Mouse (Mus musculus) midbrain, embryonic 14.5 days (tissue): Measurements from ENCODE around the gene Serinc4. TPM values are rescaled to one million over a fixed set of nuclear protein-coding genes. Genes with fewer than 3 reads are reported as not detected.

Source experiments
- ATAC-seq: fragments of 200-750 bp; cut with Nextera tagmentation; 2 replicates; pipeline ENCODE4 v1.8.0; 2017; ENCODE audit warnings: moderate number of reproducible peaks, moderate library complexity; ENCODE audit not compliant: low FRiP score, low TSS enrichment
- DNase-seq: peaks from one replicate; pipeline ENCODE4 v3.0.0-alpha.2; 2015
- H3K27ac ChIP-seq: fragments of 300-500 bp; sonication (generic); replicated peaks from 2 replicates; pipeline ENCODE4 v1.5.1; 2014; ENCODE audit warnings: mild to moderate bottlenecking, low read depth, low read length, moderate library complexity
- H3K27me3 ChIP-seq: fragments of 300-500 bp; sonication (generic); 2 replicates; pipeline ENCODE4 v1.6.1; 2014; ENCODE audit warnings: low read length, control low read depth, mixed read lengths; ENCODE audit not compliant: control insufficient read depth, insufficient read depth
- H3K36me3 ChIP-seq: fragments of 300-500 bp; sonication (generic); 2 replicates; pipeline ENCODE4 v1.6.1; 2014; ENCODE audit warnings: low read length, control low read depth; ENCODE audit not compliant: control insufficient read depth, insufficient read depth
- H3K4me1 ChIP-seq: fragments of 300-500 bp; sonication (generic); 2 replicates; pipeline ENCODE4 v1.6.1; 2014; ENCODE audit warnings: mild to moderate bottlenecking, antibody characterized with exemption, low read length, control low read depth; ENCODE audit not compliant: control insufficient read depth, insufficient read depth
- H3K4me2 ChIP-seq: fragments of 300-500 bp; sonication (generic); 2 replicates; pipeline ENCODE4 v1.6.1; 2014; ENCODE audit warnings: mild to moderate bottlenecking, low read length, moderate library complexity
- H3K4me3 ChIP-seq: fragments of 300-500 bp; sonication (generic); replicated peaks from 2 replicates; pipeline ENCODE4 v1.5.1; 2014; ENCODE audit warnings: low read depth, low read length
- H3K9ac ChIP-seq: fragments of 300-500 bp; sonication (generic); replicated peaks from 2 replicates; pipeline ENCODE4 v1.6.1; 2014; ENCODE audit warnings: mild to moderate bottlenecking, low read length, moderate library complexity
- H3K9me3 ChIP-seq: fragments of 300-500 bp; sonication (generic); 2 replicates; pipeline ENCODE4 v1.6.1; 2016; ENCODE audit warnings: low read length, control low read depth, mixed read lengths; ENCODE audit not compliant: control insufficient read depth
- WGBS: fragments of 180-500 bp; shearing (Covaris S2); extraction: QIAGEN DNeasy Blood & Tissue Kit; methylation state at CpG from one replicate; pipeline ENCODE4 v1.1.7; 2014; 5-methylcytosine and 5-hydroxymethylcytosine counted together
- polyA plus RNA-seq: library from polyadenylated mRNA; unstranded; fragments of >200 nt; fragmentation: Nextera tagmentation; extraction: Ambion mirVana; gene quantifications from 2 replicates; pipeline ENCODE4 v1.2.1, GENCODE M21; 2014

The Serinc4 gene
- polyA plus RNA-seq, 1 experiment from 2014 or later: 1.8 TPM

DNA sequence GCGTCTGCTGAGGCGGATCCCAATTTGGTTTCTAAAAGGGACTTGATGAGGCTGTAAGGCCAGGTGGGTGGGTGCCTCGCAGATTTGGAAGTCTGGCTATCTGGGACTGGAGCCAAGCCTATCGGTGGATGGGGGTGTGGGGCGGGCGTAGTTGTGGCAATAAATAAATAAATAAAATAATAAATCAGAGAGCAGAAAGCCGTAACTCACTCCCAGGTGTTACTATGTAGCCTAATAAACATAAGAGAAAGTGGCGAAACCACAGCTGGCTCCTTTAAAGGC, 13.6 kb downstream of the Serinc4 start:
- no peak for ATAC-seq
- H3K9me3 ChIP-seq: no peaks in the 10 kb centered on the region
- WGBS: 23% methylated on average over 8 of the region's 8 CpGs
- H3K4me3 ChIP-seq: no peak overlapping the region
- DNase-seq: no peak
- H3K4me1 ChIP-seq: peaks cover 10% of the 10 kb centered on the region; the same call in 1 of the 2 replicates
- peak overlapping the region; percentile 48 for H3K4me2 ChIP-seq
- peaks cover 19% of the 10 kb centered on the region for H3K36me3 ChIP-seq
- peaks cover 25% of the 10 kb centered on the region for H3K27me3 ChIP-seq
- H3K27ac ChIP-seq: no peak overlapping the region
- no peak overlapping the region for H3K9ac ChIP-seq

DNA sequence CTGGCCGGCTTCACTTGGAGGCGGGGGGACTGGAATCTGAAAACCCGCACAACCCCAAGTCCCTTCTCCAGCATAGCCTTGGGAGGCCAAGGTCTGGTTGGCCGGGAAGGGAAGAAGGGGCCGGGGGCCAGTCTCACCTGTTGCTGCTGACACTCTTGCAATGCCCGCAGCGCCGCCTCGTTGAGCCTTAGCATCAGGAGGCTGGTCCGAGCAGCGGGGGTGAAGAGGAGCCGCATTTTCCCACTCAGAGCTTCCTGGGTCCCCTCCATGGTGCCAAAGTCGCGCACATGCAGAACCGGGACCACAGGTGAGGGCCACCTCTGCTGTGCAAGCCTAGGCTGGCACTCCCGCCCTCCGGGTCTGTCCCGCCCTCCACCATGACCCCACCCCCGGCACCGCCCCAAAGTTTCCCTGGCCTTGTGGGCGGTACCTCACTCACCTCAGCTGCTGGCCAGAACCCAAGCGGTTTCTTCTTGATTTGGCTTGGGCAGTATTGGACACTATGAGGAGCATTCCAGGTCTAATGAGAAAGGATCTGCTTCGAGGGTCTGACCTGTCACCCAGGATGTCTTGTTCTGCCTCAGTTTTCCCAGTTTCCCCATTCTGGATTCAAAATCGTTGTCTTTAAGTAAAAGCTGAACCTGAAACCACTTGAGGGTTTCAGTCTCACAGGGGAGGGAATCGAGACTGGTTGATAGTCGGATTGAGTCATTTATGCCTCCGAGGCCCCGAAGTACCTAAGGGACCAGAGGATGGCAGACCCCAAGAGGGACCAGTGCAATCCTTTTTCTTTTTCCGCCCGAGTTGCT, 14.1 kb downstream of the Serinc4 start:
- no peak for DNase-seq
- Histone ChIP-seq H3K4me3 (peak overlapping the region; percentile 22), H3K36me3 (peaks cover 25% of the 10 kb centered on the region), H3K27me3 (peaks cover 25% of the 10 kb centered on the region), H3K9ac (peak overlapping the region; percentile 12; the same call in 1 of the 2 replicates), H3K4me2 (peak overlapping the region; percentile 48), H3K9me3 (no peaks in the 10 kb centered on the region), H3K4me1 (peaks cover 10% of the 10 kb centered on the region; the same call in 1 of the 2 replicates), H3K27ac (no peak overlapping the region)
- 2% methylated on average over 30 of the region's 30 CpGs for whole genome bisulfite sequencing
- peak; percentile 20; the same call in 1 of the 2 replicates for ATAC-seq

DNA sequence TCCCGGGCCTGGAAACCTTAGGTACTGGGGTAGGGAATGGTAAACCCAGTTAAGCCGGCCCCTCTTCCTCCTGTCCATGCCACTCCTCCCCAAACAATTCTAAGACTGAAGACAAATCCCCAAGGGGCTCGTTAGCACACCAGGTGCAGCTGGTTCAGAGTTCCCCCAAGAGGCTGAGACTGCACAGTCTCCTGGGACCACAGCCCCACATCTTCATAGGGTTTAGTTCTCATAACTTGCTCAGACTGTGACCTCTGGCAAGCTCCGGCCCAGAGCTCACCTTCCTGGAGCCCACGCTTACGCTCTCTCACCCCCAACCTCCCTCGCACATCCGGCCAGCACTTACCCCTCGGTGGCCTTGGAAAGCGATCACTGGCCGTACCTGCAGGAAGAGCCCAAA, 14.8 kb downstream of the Serinc4 start:
- no peak overlapping the region for H3K27ac ChIP-seq
- H3K4me1 ChIP-seq: peaks cover 10% of the 10 kb centered on the region; the same call in 1 of the 2 replicates
- H3K4me2 ChIP-seq: peak overlapping the region; percentile 48
- no peaks in the 10 kb centered on the region for H3K9me3 ChIP-seq
- ATAC-seq (0 out of 2 replicates have a peak, but pooled peaks have one; percentile 24), DNase-seq (no peak)
- H3K9ac ChIP-seq: no peak overlapping the region; the same call in 1 of the 2 replicates
- WGBS: 10% methylated on average over 11 of the region's 11 CpGs
- H3K4me3 ChIP-seq: peak overlapping the region; percentile 22; the same call in 1 of the 2 replicates
- peaks cover 25% of the 10 kb centered on the region for H3K27me3 ChIP-seq
- peaks cover 31% of the 10 kb centered on the region for H3K36me3 ChIP-seq

DNA sequence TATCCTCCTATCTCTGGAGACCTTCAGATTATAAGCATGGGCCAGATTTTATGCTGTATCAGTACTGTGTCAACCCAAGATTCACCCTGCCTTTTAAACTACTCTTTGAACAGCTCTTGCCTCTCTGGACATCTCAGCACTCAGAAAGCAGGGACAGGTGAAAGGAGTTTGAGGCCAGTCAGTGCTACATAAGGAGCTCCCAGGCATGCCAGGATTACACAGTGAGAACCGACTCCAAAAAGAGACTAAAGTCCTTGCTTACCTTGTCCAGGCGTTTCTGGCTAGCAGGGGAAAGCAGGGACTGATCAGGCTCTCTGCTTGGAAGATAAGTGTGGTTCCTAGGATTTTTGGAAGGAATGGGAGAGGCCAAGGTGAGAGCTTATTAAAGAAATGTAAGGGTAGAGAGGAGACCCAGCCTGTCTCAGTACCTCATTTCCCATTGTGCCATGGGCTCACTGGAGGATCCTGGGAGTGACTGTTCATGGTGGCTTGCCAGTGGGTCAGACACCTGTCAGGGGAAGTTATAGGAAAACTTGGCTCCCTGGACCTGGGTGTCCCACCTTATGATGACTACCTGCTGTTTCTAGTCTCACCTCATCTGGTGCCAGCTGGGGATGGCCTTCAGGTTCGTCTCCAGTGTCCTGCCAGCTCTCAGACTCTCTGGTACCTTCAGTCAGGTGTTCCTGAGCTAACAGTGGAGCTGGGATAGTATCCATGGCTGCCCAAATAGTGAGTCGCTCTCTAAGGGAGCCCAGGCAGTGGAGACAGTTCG, 15.6 kb downstream of the Serinc4 start:
- no peaks in the 10 kb centered on the region for H3K9me3 ChIP-seq
- peaks cover 10% of the 10 kb centered on the region; the same call in 1 of the 2 replicates for H3K4me1 ChIP-seq
- peaks cover 37% of the 10 kb centered on the region for H3K36me3 ChIP-seq
- 63% methylated on average over 5 of the region's 5 CpGs for WGBS
- ATAC-seq (no peak), DNase-seq (no peak)
- no peak overlapping the region for H3K4me3 ChIP-seq
- no peak overlapping the region for H3K9ac ChIP-seq
- H3K27me3 ChIP-seq: peaks cover 25% of the 10 kb centered on the region
- no peak overlapping the region for H3K4me2 ChIP-seq
- no peak overlapping the region for H3K27ac ChIP-seq

DNA sequence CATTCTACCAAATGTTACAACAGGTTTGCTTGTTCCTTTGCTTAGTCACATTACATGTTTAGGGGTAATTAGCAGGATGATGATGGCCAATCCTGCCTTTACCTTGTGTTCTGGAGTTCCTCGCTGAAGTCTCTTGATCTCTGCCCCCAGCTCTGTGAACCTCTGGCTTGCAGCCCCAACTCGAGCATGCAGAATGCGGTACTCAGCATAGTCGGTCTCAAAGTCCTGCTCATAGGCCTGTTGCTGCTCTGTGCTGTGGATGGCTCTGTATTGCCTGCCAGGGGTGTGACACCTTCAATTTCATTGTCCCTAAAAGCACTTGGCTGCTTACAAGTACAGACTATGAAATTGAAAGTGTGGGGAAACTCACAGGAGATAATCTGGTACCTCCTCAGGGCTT, 16.8 kb downstream of the Serinc4 start:
- Histone ChIP-seq H3K4me2 (no peak overlapping the region), H3K4me1 (peaks cover 10% of the 10 kb centered on the region; the same call in 1 of the 2 replicates), H3K9ac (no peak overlapping the region), H3K27ac (no peak overlapping the region), H3K4me3 (no peak overlapping the region), H3K9me3 (no peaks in the 10 kb centered on the region), H3K36me3 (peaks cover 50% of the 10 kb centered on the region), H3K27me3 (peaks cover 25% of the 10 kb centered on the region)
- 81% methylated on average over 4 of the region's 4 CpGs for WGBS
- DNase-seq (no peak), ATAC-seq (no peak)

DNA sequence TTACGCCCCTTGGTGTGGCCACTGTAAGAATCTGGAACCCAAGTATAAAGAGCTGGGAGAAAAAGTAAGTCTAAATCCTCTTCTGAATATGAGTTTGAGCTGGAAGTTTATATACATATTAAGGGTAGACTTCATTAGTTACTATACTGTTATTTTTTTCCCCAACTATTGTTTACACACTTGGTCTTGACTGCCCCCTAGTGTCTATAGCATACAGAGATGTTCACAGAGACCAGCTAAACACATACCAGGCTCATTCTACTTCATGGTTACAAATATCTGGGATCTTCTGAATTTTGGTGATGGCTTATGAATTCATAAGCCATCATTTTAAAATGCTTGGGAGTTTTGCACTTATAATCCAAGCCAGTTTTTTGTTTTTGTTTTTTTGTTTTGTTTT, 21.7 kb downstream of the Serinc4 start:
- Histone ChIP-seq H3K9ac (no peak overlapping the region), H3K4me1 (no peaks in the 10 kb centered on the region), H3K9me3 (no peaks in the 10 kb centered on the region), H3K27me3 (no peaks in the 10 kb centered on the region), H3K4me3 (no peak overlapping the region), H3K4me2 (no peak overlapping the region), H3K27ac (no peak overlapping the region), H3K36me3 (peaks cover 97% of the 10 kb centered on the region)
- DNase-seq (peak; percentile 70), ATAC-seq (no peak)
- WGBS: 93% methylated on average over 1 of the region's 1 CpGs

DNA sequence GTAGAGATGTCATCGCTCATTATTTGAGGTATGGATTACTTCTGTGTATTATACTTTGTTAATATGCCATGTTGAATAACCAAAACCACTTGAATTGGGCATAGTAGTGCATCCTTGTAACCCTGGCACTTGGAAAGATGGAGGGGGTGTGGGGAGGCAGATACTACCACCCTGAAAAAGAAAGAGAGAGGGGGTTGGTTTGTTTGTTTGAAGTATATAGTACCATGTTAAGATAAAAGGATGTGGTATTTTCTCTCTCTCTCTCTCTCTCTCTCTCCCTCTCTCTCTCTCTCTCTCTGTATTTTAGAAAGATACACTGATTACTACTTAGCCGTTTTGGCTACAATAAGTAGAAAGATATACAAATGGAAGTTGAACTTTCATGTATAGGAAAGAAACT, 30.7 kb downstream of the Serinc4 start:
- Histone ChIP-seq H3K4me2 (no peak overlapping the region), H3K27ac (no peak overlapping the region), H3K27me3 (no peaks in the 10 kb centered on the region), H3K9ac (no peak overlapping the region), H3K4me1 (no peaks in the 10 kb centered on the region), H3K9me3 (no peaks in the 10 kb centered on the region), H3K4me3 (no peak overlapping the region), H3K36me3 (peaks cover 91% of the 10 kb centered on the region)
- ATAC-seq (no peak), DNase-seq (no peak)
- 94% methylated on average over 2 of the region's 2 CpGs for WGBS

DNA sequence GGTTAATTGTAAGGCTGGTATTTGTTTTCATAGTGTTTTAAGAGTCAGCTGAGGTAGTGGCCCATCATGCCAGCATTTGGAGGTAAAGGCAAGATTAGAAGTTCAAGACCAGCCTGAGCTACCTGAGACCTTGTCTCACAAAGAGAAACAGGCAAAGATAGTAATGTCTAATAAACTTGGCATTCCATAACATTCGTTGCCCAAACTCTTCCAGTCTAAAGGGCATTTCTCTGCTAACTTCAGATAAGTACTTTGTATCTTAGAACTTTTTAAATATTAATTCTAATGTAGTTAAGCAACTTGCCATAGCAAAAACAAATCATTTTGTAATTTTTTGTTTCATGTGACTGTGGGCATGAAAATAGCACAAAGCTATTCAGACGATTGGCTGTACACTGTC, 33.4 kb downstream of the Serinc4 start:
- Histone ChIP-seq H3K36me3 (peaks cover 84% of the 10 kb centered on the region), H3K9me3 (no peaks in the 10 kb centered on the region), H3K9ac (no peak overlapping the region), H3K4me2 (no peak overlapping the region), H3K4me1 (no peaks in the 10 kb centered on the region), H3K4me3 (no peak overlapping the region), H3K27ac (no peak overlapping the region), H3K27me3 (no peaks in the 10 kb centered on the region)
- WGBS: 93% methylated on average over 2 of the region's 2 CpGs
- ATAC-seq (no peak), DNase-seq (no peak)
